In the genomic region with DNA sequence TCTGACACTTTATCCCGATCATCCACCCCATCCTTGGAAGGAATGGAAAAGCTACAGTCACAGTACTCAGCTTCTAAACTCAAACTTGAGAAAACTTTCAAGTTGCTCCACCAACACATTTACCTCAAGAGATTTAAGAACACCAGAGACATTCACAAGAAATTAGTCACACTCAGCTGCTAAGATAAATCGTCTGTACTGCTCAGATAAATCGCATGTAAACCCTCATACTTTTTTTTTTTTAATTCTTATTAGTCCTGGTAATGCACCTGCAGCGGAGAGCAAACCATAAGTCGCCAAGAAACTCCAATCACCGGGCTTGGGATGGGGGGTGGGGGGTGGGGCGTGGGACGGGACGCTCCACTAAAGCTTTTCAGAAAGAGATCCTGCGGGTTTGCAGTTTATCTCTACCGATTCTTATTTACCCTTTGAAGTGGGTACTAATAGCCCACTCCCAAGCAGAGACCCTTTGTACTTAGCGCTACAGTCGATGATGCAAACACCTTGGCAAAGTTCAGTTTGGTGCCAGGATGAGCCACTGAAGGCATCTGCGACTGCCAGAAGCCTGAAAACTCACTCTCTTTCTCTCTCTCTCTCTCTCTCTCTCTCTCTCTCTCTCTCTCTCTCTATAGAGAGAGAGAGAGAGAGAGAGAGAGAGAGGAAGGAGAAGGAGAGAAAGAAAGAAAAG, we compare ENCODE assay signal across 8 mouse cellular contexts. TPM values are rescaled to one million over a fixed set of nuclear protein-coding genes. Genes with fewer than 3 reads are reported as not detected.
DNase-seq lines count a peak whose midpoint lies in the region; ATAC-seq lines count a peak whose summit lies in the region.

No protein-coding gene starts in this region.

- H3K4me2 ChIP-seq in lung, embryonic 15.5 days = peak overlapping the region; percentile 92

- peak overlapping the region; percentile 78 for H3K4me3 ChIP-seq in lung, embryonic 15.5 days

- no peaks in the 10 kb centered on the region for H3K9me3 ChIP-seq in lung, embryonic 15.5 days

- peaks cover 6% of the 10 kb centered on the region; the same call in 1 of the 2 replicates for H3K4me1 ChIP-seq in lung, embryonic 15.5 days

- DNase-seq in lung, postnatal 14 days = no peak
- DNase-seq in c-Kit-positive CD71-positive TER-119-positive erythroid progenitor cells, embryonic 14.5 days (ENCODE audit: low spot score) = peak; percentile 29
- peak; percentile 52 for DNase-seq in induced T-regulatory cell, adult 2 months (ENCODE audit: low read depth)
- peak; percentile 16 for DNase-seq in neural tube, embryonic 10.5 days (ENCODE audit: extremely low spot score, low spot score)
- no peak for DNase-seq in layer of hippocampus, postnatal 36 days
- no peak for DNase-seq in urinary bladder, postnatal 10 days (ENCODE audit: low spot score)
- no peak for DNase-seq in right cerebral cortex, adult 2 months (ENCODE audit: low spot score in 2 of 2)

- H3K27me3 ChIP-seq in lung, embryonic 15.5 days = 0 out of 2 replicates have a peak, but pooled peaks cover 3% of the 10 kb centered on the region

- H3K27ac ChIP-seq in lung, embryonic 15.5 days = no peak overlapping the region

- peak overlapping the region; percentile 89 for H3K9ac ChIP-seq in lung, embryonic 15.5 days

- WGBS in lung, embryonic 15.5 days = 6% methylated on average over 14 of the region's 14 CpGs

- ATAC-seq in lung, embryonic 15.5 days (ENCODE audit: borderline replicate concordance, extremely low read depth, low FRiP score, low TSS enrichment) = no peak

- H3K36me3 ChIP-seq in lung, embryonic 15.5 days = no peaks in the 10 kb centered on the region

RNA-seq across cellular contexts. Expression of a gene that starts 15.3 kb away (rescaled TPM):
- 10.8 and 11.2 TPM in 2 replicates for polyA plus RNA-seq in lung, embryonic 15.5 days (2015; fragmentation: Nextera tagmentation; extraction: Ambion mirVana)
- 10 to 100 TPM; 78.5 to 78.9 TPM for total RNA-seq in layer of hippocampus, postnatal 36 days (2021)

RNA-seq across cellular contexts. Expression of a gene that starts 31.5 kb away (rescaled TPM):
- 7.6 and 8.3 TPM in 2 replicates for polyA plus RNA-seq in lung, embryonic 15.5 days (2015; fragmentation: Nextera tagmentation; extraction: Ambion mirVana)
- total RNA-seq in layer of hippocampus, postnatal 36 days (2021) = 10 to 100 TPM; 60.1 to 63.9 TPM

Comparison
In these comparisons a context has a peak if more than half of its experiments do, and no peak if none do; other contexts are left out.
1. DNase-seq: peak in c-Kit-positive CD71-positive TER-119-positive erythroid progenitor cells, embryonic 14.5 days (single experiment), induced T-regulatory cell, adult 2 months (single experiment) and neural tube, embryonic 10.5 days (single experiment); none in lung, postnatal 14 days (single experiment), layer of hippocampus, postnatal 36 days (0 of 2), urinary bladder, postnatal 10 days (single experiment) and right cerebral cortex, adult 2 months (0 of 2).